Mouse (Mus musculus): ENCODE measurements at regions not wholly inside any gene's neighbourhood (a gene's known extent, or its start where the extent isn't known, plus 50 kb on each side); places are given as distances from the start of the nearest gene placed in this dataset.
"Not testable (repeated sequence)": the region's sequence is repeated elsewhere in the genome, so short reads cannot be mapped to it uniquely, and the experiment has no call there.

DNA sequence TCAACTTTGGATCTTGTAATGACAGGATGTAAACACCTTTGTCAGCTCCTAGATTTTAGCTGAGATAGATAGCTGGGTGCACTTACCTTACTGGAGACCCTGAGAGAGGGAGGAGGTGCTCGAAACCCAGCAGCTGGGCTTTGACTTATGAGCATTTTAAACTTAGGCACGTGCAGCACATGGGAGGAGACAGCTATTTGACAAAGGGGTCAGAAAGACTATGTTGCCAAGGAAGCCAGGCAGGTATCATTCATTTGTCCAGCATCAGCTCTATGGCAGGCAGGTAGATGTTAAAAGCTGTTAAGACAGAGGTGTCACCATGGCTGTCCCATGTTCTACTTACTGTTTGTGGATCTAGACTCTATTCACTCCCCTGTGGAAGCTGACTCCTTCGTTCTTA lies 120.0 kb upstream of the Tet2 start:
- DNase-seq (ENCODE audit: low read depth), result no peak

DNA sequence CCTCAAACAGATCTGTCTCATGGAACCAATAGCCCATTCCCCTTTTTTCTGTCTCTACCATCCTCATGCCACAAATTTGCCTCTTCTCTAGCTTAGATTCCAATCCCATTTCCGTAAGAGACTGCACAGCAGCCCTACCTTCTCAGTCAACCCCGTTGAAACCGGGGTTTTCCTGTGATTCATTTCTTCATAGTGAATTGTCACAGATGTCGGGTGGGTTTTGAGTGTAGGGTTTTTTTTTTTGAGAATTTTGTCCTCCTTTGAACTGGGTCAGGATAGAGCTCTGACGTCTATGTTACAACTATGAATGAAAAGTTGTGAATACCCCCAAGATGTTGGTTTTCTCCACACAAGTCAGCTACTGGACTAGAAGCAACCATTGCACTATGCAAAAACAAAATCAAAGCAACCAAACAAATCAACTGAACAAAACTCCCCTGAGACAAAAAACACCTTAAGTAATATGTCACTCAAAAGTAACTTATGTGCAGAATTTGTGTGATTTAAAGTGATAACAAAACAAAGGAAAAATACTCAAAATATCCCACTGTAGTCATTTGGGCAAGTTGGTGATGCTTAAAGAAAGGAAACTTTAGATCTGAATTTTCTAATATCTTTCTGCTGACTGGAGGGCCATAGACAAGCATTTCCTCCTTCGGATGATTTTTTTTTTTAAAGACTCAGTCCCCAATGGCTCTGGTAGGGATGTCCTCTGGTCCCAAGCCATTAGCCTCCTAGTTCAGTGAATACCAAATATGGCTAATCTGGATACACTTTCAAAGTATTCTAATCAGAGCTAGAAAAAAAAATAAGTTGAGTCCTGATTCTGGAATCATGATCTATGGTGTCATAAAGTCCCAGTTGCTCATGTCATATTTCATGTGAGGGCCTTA lies 120.7 kb upstream of the Tet2 start:
- no peak for DNase-seq (ENCODE audit: low read depth)

DNA sequence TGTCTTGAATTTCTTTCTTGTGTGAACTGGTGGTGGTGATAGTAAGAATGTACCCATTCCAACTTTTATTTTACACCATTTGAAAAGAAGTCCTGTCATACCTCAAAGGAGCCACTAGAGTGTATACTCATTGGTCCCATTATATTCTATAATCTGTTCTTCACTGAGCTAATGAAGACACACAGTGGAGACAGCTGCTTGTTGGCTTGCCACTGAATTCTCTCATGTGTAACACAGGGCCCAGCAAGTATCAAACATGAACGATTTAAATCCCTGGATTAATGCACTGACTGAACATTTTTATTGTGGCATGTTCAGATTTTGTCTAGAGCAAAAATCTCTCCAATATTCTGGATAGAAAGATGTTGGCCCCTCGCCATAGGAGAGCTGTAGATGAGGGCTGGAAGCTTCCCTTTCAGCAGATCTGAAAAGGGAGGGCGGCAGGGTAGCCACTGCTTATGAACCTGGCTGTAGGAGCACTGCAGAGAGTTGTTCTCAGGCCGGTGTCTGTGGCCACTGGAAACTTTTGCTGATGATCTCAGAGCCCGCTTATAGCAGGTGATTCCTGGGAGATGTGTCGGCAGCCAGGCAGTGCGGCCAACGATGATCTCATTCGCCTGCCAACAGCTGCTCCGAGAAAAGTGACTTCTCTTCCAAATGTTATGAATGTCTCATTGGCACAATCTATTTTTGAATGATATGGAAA lies 128.0 kb upstream of the Tet2 start:
- DNase-seq (ENCODE audit: low read depth), result peak; percentile 18

DNA sequence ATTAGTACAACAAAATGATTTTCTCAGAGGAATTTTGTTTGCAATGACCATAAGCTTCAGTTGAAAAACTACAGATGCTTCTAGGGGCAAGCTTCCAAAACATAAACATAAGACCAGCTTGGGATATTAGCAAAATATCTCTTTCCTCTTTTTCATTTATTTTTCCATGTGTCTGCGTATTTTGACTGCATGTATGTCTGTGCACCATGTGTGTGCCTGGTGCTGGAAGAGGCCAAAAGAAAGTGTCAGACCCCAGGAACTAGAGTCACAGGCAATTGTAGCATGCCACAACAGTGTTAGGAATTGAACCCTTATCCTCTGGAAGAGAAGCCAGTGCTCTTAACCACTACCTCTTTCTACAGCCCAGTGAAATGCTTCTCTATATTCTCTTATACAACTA lies 133.0 kb upstream of the Tet2 start:
- no peak for DNase-seq (ENCODE audit: low read depth)

DNA sequence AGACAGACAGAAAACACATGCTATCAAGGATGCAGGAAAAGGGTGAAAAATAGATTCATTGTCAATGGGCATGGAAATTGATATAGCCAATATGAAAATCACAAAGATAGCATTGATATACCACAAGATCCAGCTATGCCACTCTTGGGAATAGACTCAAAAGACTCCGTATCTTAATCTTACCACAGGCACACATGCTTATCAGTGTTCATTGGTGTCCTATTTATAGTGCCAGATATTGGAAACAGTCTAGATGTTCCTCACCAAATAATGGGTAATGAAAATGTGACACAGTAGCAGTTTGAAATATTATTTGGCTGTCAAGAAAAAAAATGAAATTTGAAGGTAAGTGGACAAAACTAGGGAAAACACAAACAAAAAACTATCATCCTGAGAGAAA lies 135.0 kb upstream of the Tet2 start:
- DNase-seq (ENCODE audit: low read depth), result peak; percentile 20

GRCm38 (mm10) chr3:133680343-133680742 lies 135.4 kb upstream of the Tet2 start:
- DNase-seq (ENCODE audit: low read depth), result peak; percentile 62

DNA sequence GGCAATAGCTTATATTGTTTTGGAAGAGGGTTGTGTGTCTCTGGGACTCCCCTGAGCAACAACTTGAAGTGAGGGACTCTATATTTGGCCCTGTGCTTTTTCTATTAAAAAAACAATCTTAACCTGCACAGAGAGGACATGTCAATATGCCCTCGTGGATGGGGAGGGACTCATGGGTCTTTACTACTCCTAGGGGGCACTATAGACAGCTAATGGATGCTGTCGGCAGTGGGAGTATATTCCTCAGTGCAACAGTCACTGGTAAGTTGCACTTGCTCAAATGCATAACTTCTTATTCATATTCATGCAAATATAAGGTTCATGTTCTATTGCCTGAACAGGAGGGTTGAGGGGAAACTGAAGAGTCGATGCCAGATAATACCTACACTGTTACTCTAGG lies 135.9 kb upstream of the Tet2 start:
- no peak for DNase-seq (ENCODE audit: low read depth)

- no peak for DNase-seq (ENCODE audit: low read depth)
Measured at GRCm38 (mm10) chr3:133684196-133684743, 139.3 kb upstream of the Tet2 start.

DNA sequence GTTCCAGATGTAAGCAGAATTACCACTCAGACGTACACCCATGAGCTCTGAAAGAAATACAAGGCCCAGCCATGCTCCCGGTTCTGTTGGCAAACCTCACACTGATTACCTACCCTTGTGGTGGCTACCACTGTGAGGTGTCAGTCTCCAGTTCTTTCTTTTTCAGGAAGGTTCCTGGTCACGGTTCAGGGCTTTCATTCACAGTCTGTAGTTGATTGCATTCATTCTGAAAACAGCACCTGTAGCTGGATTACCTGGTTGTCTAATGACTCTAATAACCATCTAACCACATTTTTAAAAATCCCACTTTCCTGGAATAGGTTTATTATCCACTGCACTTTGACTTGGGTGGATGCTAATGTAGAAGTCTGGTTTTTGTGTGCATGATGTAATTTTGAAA lies 139.8 kb upstream of the Tet2 start:
- DNase-seq (ENCODE audit: low read depth), result no peak

DNA sequence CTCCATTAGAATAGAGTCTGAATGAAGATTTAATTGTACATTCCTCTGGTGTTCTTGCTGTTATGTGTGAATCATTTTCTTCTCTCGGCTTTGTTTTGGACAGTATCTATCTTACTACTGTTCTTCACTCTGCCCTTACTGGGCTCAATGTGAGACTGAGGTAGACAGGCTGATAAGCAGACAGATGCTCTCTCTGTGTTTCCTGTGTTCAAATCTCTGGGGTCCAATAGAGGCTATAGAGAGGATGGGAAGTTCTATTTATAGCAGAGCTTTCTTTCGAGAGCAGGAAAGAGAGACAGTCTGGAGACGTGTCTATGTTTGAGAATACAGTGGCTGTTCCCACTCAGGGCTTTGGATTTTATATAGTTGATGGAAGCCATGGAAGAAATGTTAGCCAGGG lies 140.5 kb upstream of the Tet2 start:
- DNase-seq (ENCODE audit: low read depth), result no peak

GRCm38 (mm10) chr3:133694057-133694456 lies 149.1 kb upstream of the Tet2 start:
- DNase-seq (ENCODE audit: low read depth), result no peak

DNA sequence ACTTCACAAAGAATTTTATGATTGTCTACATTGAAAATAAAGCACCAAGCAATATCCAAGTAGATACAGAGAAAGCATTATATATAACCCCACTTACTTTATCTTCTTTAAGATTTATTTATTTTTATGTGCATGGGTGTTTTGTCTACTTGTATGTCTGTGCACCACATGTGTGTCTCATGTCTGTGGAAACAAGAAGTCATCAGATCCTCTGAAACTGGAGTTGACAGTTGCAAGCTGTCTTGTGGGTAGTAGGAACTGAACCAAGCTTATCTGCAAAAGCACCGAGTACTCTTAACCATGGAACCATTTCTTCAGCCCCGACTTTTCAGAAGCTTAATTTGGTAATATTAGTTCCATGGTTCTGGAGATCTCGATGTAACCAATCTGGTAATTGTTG lies 151.2 kb upstream of the Tet2 start:
- DNase-seq (ENCODE audit: low read depth), result peak; percentile 11

- DNase-seq (ENCODE audit: low read depth), result not testable (repeated sequence)
Measured at GRCm38 (mm10) chr3:133704849-133705248, 159.9 kb upstream of the Tet2 start.

DNA sequence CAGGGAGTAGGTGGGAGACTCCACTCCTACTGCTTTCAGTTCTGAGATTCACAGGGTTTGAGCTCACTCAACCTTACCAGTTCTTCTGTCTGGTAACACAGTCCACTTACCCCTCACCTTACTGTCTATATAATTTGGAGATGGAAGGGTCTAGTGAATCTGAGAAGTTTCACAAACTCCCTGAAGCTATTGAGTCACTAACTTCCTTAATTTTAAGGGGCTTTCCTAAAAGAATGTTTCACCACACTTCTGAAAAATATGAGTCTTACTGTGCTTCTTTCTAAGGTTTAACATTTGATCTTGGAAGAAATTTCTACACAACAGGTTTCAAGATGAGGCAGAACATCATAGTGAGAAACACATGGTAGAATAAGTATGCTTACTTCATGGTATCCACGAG lies 166.6 kb upstream of the Tet2 start:
- DNase-seq (ENCODE audit: low read depth), result peak; percentile 33

DNA sequence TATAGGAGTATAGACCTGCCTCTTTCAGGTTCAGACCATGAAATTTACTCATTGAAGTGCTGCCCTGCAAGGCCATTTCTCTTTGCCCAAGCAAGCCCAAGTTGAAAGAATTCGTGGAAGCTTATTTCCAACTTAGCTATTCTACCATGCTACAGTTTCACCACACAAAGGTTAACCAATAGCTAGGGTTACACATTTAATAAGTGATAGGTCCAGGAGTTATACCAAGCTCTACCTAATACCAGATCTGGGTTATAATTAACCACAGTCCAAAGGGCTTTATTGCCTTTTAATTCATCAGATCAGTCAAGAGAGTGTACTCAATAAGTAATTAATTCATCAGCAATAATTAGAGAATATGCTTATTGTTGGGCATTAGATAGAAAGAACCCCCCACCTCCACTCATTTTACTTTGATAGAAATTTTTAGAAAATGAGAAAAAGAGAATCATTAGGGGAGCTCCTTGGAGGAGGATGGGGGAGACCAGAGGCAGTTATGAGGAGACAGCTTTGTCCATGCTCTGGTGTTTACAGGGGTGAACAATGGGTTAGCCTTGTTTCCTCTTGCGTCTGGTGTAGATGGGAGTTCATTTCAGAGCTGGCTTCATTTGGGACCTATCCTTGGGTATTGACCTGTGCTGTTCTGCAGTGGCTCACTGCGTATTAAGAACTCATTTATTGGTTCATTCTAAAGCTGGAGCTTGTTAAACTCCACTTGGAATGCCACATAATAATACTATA lies 177.8 kb upstream of the Tet2 start:
- no peak for DNase-seq (ENCODE audit: low read depth)

DNA sequence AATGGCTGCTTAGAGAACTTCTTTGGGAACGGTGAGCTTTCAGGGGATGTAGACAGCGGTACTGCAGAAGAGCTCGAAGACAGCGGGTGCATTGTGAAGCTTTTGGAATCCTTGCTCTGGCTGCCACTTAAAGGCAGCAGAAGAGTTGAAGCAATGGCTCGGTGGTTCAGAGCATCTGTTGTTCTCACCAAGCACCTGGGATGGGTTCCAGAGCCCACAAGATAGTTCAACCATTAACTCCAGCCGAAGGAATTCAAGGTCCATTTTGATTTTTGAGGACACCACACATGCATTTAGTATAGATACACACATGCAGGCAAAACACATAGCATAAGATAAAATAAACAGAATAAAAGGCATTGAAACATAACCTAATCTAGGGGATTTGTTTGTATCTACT lies 181.9 kb upstream of the Tet2 start:
- DNase-seq (ENCODE audit: low read depth), result no peak

DNA sequence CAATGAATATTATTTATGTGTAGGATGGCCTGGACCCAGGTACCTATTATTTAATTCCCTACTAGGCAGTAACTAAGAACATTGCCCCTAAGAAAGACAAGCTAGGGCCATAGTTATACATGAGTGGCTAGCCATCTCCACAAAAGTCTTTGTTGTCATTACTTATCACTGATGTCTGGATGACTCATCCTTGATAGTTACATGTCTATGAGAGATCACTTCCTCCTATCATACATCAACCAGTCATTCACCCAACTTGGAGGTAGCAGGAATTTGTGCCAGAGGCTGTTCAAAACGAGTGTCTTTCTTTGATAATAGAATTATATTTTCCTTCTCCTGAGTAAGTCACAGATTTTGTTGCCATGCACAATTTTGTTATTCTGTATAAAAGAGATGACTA lies 190.7 kb upstream of the Tet2 start:
- peak; percentile 51 for DNase-seq (ENCODE audit: low read depth)

DNA sequence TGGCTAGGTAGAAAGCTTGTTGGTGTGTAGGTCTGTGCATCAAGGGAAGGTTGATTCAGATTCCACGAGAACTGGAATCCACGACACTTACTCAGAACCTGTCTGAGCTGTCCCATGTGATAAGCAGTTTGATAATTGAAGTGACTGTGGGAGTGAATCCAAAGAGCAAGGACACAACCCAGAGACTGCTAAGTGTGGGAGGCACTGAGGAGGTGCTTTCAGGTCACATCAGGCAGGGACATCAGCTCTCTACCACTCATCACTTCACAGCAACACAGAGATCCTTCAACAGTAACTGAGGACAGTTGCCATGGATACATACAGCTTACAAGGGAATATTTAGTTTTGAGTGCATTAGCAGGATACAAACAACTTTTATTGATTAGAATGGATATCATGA lies 194.0 kb upstream of the Tet2 start:
- no peak for DNase-seq (ENCODE audit: low read depth)

DNA sequence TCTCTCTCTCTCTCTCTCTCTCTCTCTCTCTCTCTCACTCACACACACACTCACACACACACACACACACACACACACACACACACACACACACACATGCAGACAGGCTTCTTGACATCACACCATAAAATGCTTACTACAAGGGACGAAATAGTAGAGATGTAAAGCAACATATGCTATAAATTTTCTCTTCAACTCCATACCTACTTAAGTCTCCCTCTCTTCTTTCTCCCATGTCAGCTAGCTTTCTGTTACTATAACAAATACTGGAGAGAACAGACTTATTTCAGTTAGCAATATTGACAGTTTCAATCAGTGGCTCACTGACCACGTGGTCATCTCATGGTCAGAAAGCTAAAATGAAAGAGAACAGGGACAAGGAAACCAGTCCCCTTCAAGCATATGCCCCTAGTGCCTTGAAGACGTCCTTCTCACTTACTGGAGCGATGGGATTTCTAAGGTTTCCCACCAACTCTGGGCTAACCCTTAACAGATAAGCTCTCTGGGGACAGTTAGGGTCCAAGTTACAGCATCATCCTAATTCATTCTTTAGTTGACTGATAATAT lies 199.7 kb upstream of the Tet2 start:
- no peak for DNase-seq (ENCODE audit: low read depth)

GRCm38 (mm10) chr3:133748756-133749737 lies 204.1 kb upstream of the Tet2 start:
- no peak for DNase-seq (ENCODE audit: low read depth)

DNA sequence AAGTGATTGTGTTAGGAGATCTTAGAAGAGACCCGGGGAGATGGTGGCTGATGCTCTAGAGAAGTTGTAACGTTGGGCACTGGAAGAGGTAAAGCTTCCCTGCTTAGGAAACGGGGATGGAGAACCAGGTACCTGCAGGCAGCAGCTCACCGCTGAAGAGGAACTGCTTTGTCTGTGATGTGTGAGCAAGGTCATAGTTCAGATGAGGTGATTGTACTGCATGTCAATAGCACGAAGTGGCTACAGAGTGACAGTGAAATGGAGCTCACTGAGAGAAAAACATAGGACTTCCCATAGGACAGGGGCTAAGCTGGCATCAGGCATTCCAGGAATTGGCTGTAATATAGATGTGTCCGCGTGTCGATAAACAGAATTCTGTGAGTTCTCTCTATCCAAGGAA lies 205.1 kb upstream of the Tet2 start:
- no peak for DNase-seq (ENCODE audit: low read depth)
